Mouse (Mus musculus): Measurements from ENCODE around the gene Trpm8. TPM values are rescaled to one million over a fixed set of nuclear protein-coding genes. Genes with fewer than 3 reads are reported as not detected.

Gene Trpm8
- total RNA-seq, 2 experiments from 2014 or later: 0.61 to 0.68 TPM

DNA sequence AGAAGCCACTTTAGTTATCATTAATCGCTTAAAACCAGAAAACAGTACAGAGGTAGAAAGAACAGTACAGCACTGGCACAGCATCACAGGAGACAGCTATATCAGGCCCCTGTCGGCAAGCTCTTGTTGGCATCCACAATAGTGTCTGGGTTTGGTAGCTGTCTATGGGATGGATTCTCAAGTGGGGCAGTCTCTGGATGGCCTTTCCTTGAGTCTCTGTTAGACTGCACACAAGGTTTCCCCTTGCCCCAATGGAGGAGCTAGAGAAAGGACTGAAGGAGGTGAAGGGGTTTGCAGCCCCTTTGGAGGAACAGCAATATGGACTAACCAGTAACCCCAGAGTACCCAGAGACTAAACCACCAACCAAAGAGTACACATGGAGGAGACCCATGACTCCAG is 14.6 kb downstream of the Trpm8 start:
- no peak for DNase-seq (ENCODE audit: low spot score in 2 of 2)

DNA sequence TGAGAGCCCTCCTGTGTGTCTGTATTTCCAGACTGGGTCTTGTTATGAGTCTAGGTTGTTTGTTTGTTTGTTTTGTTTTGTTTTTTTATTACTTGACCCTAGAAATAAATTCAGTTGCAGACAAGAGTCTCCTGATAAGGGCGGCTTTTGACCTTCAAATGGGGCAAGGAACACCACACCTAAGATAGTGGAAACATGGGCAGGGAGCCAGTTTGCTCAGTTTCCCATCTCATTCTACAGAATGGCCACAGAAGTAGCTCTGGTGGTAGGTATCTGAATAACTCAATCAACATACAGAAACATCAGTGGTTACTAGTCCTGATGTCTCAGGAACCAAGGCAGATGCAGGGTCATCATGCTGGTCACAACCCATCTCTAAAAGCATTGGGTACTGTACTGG is 17.2 kb downstream of the Trpm8 start:
- intact Hi-C loops (cut with DNase I): no loop called here
- DNase-seq (ENCODE audit: low spot score in 2 of 2): no peak

More for the DNA sequence above, 14.6 kb downstream of the Trpm8 start:
- intact Hi-C loops (cut with DNase I): no loop called here

DNA sequence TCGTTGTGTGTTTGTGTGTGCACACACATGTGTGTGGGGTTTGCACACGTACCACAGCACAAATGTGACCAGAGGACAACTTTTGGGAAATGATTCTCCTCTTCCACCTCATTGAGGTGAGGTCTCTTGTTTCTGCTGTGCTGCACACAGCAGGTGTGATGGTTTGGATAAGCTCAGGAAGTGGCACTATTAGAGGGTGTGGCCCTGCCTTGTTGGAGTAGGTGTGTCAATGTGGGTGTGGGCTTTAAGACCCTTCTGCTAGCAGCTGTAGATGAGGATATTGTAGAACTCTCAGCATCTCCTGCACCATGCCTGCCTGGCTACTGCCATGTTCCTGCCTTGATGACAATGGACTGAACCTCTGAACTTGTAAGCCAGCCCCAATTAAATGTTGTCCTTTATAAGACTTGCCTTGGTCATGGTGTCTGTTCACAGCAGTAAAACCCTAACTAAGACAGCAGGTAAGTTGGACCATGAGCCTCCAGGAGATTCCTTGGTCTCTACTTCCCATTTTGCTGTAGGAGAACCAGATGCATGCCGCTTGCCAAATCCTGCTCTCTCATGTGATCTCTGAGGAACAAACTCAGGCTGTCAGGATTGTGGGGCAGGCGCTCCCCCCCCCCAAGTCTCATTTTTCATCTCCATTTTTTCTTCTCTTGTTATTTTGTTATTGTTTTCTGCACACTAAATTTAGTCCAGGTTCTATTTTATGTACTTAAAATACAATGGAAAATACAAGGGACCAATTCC is 18.9 kb downstream of the Trpm8 start:
- DNase-seq (ENCODE audit: low spot score in 2 of 2): no peak
- intact Hi-C loops (cut with DNase I): no loop called here

DNA sequence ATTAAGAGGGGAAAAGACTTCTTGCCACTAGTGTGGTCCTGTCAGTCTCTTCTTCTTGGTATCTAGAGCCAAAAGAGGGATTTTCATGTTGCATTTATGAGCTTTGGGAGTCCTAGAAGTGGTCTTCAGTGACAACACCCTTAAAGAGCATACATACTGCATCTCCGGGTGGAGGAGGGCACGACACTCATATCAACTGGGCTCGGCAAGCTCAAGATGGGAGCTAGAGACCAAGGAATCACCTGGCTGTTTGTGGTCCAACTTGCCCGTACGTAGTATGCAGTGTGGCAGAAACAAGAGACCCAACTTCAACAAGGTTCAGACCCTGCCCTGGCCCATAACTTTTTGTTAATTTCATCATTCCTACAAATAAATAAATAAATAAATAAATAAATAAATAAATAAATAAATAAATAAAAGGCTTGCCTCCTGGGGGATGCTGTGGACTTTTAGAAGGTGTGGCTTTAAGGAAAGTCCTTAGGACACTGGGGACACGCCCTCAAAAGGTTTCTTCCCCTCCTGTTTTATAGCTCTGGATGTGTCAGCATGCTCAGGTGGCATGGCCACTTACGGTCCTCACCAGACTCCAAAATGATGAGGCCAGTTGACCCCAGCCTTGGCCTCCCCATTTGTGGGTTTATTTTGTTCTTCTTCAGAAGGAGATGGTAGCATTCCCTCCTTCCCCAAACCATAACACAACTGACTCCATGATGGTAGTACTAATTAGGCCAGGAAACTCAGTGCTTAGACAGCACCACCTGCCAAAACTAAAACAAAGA is 20.2 kb downstream of the Trpm8 start:
- intact Hi-C loops (cut with DNase I): no loop called here
- DNase-seq (ENCODE audit: low spot score in 2 of 2): no peak

DNA sequence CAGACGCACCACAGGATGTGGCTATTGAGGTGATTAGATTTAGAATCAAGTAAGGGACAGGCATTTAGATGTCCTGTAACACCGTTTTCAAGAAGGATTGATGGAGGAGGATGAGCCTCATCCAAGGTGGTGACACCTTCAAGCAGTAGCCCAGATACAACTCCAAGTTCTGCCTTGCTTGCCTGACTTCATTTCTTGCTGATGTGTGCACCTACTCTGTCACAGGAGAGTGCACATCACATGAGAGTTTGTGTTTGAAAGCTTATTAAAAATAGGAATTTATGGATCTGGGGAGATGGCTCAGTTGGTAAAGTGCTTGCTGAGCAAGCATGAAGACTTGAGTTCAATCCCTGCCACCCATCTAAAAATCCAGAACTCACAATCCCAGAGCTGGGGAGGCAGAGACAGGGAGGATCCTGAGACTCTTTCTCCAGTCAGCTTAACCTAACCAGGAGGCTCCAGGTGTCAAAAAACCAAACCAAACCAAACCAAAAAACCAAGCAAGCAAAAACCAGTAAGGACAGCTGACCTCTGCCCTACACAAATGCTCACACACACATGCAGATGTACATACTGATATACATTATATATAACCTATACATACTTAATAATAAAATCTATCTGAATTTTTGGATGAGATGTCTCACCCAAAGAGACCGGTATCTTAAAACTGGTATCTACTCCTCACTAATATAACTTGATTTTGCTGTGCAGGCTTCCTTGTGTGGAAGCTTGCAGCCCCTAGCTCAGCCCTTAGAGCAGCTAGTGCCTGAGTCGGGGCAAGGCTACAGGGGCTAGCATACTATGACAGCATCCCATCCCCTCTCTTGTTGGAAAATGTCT is 21.4 kb downstream of the Trpm8 start:
- intact Hi-C loops (cut with DNase I): no loop called here
- DNase-seq (ENCODE audit: low spot score in 2 of 2): no peak

DNA sequence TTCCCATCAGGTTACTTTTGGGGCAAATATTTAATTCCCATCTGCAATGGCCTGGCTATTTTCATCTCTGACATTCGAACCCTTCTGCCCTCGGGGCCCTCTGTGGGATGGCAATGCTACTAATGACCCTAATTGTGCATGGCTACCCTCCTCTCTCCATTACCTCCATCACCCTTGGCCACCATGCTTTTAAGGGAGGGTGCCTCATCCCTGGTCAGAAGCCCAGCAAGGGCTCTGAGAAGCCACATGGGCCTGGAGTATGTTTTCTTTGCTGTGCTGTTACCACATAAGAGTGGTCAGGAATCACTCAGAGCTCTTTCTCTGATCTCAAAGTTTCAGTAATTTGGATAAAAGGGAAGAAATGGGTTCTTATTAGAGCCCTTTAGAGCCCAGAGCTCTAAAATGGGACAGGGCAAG is 22.1 kb downstream of the Trpm8 start:
- no peak for DNase-seq (ENCODE audit: low spot score in 2 of 2)
- intact Hi-C loops (cut with DNase I): no loop called here

DNA sequence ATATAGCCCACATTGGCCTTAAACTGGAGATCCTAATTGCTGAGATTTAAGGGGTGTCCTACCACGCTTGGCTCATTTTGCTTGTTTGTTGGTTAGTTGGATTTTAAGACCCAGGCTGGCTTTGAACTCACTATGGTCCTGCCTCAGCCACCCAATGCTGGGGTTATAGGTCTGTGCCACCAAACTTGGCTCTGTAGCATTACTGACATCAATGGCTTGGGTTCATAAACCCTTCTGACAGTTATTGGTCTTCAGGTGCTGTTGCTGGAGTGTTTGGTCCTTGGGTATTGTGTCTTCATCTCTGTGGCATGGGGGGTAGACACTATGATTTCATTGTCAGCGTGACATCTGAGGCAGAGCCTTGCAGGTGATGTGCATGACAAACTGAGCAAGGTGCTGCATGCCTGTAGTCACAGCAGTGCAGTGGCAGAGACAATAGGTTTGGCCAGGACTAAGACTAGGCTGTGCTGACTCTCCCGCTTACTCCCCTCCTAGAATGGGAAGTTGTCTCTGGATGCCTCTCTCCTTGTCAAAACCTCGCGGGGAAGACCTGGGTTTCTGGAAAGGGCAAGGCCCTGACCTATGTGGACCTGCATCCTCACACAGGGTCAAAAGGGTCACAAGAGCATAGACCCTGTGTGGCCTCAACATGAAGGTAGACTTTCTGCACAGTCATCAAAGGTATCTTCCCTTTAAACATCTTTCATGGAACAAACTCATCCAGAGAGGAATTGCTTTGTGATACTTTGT is 23.0 kb downstream of the Trpm8 start:
- intact Hi-C loops (cut with DNase I): no loop called here
- no peak for DNase-seq (ENCODE audit: low spot score in 2 of 2)

DNA sequence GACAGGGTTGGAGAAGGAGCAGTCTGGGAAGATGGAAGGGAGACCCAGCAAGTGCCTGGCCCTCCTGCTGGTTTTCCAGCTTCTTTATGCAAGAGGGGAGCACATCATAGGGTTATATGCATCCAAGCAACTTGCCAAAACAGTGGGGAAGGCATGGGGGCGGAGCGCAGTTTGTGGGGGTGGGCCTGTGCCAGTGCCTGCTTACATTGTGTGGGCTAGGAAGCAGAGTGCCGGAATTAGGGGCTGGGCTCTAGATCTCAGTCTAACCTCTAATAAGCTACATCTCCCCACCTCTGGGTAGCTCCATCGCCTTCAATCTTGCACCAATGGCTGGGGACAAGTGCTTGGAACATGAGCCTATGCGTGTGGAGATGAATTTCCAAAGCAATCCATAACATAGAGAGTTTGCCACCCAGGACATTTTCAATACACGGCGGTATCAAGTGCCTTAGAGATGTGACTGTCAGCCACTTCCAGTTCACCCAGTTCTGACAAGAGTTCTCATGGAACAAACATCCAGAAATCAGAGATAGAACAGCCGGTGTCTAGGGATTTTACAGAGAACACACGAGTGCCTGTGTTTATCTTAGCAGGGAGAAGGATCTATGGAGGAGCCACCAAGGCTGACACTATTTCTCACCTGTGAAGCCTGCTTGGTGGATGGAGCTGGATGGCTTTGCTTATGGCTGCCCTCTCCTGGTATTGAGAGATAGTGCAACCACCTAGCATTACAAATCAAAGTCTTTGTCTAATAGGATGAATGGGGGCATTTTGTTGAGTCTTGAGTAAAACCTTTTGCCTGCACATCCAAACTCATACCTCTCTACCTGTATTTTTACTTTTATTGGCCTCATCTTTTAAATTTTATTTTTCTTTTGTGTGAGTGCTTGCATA is 23.9 kb downstream of the Trpm8 start:
- intact Hi-C loops (cut with DNase I): no loop called here
- DNase-seq (ENCODE audit: low spot score in 2 of 2): no peak

DNA sequence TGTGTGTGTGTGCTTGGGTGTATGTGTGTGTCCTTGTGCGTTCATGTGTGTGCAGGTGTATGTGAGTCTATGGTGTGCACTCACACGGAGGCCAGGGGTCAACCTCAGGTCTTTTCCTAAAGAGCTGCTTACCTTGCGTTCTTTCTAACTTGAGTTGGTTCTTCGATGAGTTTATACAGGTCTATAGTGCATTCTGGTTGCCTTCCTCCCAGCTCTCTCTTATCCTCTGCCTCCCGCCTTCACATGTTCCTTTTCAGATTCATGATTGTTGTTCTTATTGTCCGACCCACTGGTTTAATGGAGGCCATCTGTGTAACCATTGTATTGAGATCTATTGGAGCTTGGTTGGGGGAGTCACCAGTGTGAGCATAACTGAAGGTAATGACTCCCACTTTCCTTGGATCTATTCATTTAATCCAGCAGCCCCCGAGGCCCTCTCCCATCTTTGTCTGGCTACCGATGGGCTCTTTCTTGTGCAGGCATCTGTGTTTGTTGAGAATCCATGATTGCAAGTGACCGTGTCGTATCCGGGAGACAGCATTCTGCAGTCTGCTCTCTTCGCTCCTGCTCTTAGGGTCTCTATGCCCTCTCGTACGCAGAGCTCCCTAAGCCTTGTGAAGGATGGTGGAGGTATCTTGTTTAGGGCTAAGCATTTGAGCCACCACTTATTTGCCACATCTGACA is 24.7 kb downstream of the Trpm8 start:
- intact Hi-C loops (cut with DNase I): no loop called here

DNA sequence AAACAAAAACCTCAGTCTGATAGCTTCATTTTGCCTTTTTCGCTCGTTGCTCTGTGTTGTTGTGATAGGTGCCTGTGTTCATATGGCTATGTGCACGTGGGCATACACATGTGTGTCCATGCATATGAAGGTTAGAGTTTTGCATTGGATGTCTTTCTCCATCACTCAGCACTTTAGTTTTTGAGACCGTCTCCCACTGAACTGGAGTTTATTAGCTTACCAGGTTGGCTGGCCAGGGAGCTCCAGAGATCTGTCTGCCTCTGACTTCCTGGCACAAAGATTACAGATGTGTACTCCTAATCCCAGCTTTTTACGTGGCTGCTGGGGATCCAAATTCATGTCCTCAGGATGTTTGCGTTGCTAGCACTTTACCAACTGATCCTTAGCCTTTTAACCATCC is 26.3 kb downstream of the Trpm8 start:
- no peak for DNase-seq (ENCODE audit: low spot score in 2 of 2)
- intact Hi-C loops (cut with DNase I): no loop called here

More for the DNA sequence above, 24.7 kb downstream of the Trpm8 start:
- no peak for DNase-seq (ENCODE audit: low spot score in 2 of 2)

DNA sequence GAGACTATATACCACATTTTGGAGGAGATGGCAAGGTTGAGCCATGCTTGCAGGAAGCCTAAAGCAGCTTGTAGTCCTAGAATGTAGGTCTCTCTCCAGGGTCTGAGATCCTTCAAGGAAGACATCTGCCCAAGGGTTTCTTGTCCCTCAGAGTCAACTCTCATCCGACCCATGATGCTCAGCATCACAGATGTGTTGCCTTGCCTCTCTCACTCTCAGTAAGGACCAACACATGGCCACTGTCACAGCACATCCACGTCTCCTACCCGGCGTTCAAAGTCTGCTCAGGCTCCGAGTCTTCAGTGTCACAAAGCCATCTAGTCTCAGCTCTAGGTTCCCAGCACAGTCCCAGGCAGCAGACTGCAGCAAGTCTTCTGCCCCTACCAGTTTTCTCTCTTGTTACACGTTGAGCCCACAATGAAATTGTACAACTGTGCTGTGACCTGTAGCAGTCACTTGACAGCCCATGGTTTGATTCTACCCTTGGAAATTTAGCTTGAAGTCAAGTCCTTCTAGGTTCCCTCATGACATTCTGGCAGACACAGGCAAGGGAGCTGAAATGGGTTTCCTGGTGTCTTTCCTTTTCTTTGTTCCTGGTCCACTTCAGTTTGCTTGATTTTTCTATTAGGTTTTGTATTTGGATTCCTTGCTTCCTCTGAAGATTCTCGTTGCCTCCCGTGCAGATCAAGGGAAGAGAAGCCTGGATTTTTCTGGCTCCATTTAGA is 27.0 kb downstream of the Trpm8 start:
- no peak for DNase-seq (ENCODE audit: low spot score in 2 of 2)

DNA sequence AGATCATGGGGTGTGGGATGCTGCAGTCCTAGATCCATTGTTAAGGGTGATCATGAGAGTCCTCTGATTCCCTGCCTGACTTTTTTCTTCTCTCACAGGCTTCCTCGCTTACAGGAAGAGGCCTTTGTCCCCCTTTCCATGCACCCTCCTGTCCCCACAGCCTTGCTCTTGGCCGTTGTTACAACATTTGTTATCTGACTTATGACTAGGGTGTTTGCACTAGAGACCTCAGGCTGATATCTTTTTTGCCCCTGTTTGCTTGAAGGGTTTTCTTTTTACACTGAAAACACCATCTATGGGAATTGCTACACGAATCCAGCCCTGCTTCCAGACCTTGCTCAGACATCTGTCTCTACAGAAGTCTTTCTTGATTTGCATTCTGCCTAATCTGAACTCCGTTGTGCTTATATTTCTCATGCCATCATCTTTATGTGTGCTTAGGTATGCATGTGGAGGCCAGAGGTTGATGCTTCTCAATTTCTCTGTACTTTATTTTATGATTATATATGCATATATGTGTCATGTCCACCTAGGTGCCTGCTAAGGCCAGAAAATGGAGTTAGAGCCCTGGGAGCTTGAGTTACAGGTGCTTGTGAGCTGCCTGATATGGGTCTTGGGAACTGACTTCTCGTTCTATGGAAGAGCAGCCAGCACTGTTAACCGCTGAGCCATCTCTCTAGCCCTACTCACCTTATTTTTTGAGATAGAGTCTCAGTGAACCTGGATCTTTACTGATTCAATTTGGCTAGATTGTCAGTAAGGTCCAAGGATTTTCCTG is 27.7 kb downstream of the Trpm8 start:
- intact Hi-C loops (cut with DNase I): no loop called here
- no peak for DNase-seq (ENCODE audit: low spot score in 2 of 2)

More for the DNA sequence above, 27.0 kb downstream of the Trpm8 start:
- intact Hi-C loops (cut with DNase I): no loop called here

DNA sequence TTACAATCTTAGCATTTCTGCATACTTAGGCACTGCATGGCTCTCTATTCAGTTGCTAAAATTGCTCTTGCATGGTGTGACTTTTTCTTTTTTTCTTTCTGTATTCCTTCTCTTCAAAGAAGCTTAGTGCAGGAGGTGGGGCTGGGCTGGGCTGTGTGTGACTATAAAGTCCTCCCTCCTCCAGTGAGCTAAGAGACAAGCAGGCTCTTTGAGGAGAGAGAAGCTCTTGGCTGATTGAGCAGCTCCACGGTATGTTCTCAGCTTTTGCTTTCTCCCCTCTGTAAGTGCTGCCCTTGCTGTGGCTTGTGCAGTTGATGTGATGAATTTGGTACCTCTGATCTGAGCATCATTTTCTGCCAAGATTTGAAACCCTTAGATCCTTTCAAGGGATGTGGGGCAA is 29.1 kb downstream of the Trpm8 start:
- DNase-seq (ENCODE audit: low spot score in 2 of 2): no peak
- intact Hi-C loops (cut with DNase I): no loop called here

DNA sequence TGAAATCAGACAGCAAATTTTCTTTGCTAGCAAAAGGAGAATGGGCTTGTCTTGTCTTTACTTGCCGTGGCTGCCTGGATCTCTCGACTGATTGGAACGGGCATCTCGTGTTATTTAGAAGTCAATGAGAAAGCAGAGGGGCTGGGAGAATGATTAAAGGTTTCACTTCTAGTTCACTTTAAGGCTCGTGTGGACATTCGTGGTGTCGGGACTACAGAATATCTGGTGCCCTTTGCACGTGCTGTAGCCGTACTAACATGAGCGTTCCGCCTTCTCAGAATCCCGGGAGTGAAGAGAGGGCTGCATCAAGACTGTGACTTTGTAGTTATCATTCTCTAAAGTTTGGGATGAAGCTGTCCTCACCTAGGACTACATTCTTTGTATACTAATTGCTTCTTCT is 29.7 kb downstream of the Trpm8 start:
- DNase-seq (ENCODE audit: low spot score in 2 of 2): no peak
- intact Hi-C loops (cut with DNase I): no loop called here

DNA sequence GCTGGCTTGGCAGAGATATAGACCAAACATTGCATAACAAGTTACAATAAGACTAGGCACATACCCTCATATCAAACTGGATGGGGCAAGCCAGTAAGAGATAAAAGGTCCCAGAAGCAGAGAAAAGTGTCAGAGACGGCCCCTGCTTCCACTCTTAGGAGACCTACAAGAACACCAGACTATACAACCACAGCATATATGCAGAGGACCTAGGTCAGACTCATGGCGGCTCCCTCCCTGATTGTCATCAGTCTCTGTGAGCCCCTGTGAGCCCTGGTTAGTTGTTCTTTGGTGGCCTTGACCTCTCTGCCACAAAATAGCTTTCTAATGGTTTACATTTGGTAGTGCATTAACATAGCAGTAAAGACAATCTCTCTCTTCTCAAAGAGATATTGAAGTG is 31.6 kb downstream of the Trpm8 start:
- intact Hi-C loops (cut with DNase I): no loop called here
- DNase-seq (ENCODE audit: low spot score in 2 of 2): no peak

DNA sequence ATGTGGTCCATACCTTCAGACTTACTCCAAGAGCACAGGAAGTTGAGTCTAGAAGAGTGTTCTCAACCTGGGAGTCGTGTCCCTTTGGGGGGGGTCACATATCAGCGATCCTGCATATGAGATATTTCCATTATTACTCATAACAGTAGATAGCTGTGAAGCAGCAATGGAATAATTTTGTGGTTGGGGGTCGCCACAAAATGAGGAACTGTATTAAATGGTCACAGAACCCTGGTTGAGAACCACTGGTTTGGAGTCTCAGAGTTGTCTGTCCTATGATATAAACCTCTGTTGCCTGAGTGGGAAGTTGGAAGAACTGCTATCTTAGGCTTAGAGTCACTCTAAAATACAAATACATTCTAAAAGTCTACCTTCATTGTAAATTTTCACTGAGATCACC is 32.4 kb downstream of the Trpm8 start:
- intact Hi-C loops (cut with DNase I): no loop called here

DNA sequence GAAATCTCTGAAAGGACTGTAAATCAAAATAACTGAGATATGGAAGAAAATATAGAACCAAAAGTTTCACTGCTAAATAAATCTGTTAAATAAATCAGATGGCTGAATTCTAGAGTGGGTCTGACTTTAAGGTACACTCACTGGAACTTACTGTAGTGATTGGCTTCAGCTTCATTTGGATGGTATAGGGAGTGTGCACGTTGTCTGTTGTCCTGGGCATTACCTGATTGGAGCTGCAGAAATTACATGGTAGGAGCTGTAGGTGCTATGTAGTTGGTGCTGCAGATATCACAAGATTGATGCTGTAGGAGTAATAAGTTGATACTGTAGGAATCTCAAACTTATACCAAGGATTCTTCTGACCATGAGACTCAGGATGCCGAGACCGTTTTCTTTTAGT is 32.9 kb downstream of the Trpm8 start:
- intact Hi-C loops (cut with DNase I): no loop called here

More for the DNA sequence above, 32.4 kb downstream of the Trpm8 start:
- DNase-seq (ENCODE audit: low spot score in 2 of 2): no peak

More for the DNA sequence above, 32.9 kb downstream of the Trpm8 start:
- no peak for DNase-seq (ENCODE audit: low spot score in 2 of 2)

Measured in left cerebral cortex, postnatal 14 days (tissue).